Comparison of ENCODE assay signal across 8 mouse cellular contexts in the genomic region with DNA sequence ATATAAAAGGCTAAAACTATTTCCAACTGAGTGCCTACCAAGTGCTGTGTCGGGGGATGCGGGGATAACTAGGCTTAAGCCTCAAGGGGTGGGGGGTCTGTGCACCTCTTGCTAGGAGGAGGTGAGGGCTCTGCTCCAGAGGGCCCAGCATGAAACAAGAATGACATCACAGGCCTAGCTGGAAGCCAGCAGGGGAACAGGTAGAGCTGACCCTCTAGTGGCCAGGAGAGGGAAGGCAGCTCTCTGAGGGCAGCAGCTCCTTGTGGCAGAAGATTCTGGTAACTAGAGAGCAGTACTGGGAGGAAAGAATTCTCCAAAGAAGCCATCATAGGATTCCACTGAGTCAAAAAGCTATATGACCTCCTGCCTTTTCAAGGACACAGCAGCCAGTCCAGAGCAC. TPM values are rescaled to one million over a fixed set of nuclear protein-coding genes. Genes with fewer than 3 reads are reported as not detected.
DNase-seq lines count a peak whose midpoint lies in the region; ATAC-seq and TF ChIP-seq lines count a peak whose summit lies in the region.

No protein-coding gene starts in this region.

- no peak overlapping the region for H3K9ac ChIP-seq in heart, postnatal 0 days (replicated peaks; ENCODE audit: low read depth, low read length)
- H3K9ac ChIP-seq in heart, embryonic 11.5 days (ENCODE audit: low read depth, low read length), result no peak overlapping the region

- H3K4me1 ChIP-seq in heart, postnatal 0 days (ENCODE audit: control insufficient read depth, insufficient read depth), result no peaks in the 10 kb centered on the region
- no peaks in the 10 kb centered on the region for H3K4me1 ChIP-seq in heart, embryonic 11.5 days (ENCODE audit: control insufficient read depth, insufficient read depth, low read length)

- no peak for ATAC-seq in heart, postnatal 0 days (ENCODE audit: insufficient read depth, low read depth)
- no peak for ATAC-seq in heart, embryonic 11.5 days (replicated peaks; ENCODE audit: insufficient number of reproducible peaks, low FRiP score, low TSS enrichment)

- no peak overlapping the region for H3K4me2 ChIP-seq in heart, postnatal 0 days (ENCODE audit: low read depth, low read length)
- H3K4me2 ChIP-seq in heart, embryonic 11.5 days, result no peak overlapping the region

- no peak overlapping the region for H3K4me3 ChIP-seq in heart, postnatal 0 days (ENCODE audit: low read depth, low read length)
- no peak overlapping the region for H3K4me3 ChIP-seq in heart, embryonic 11.5 days (ENCODE audit: low read depth, low read length)

- no peak overlapping the region for H3K27ac ChIP-seq in heart, postnatal 0 days (ENCODE audit: low read depth)
- H3K27ac ChIP-seq in heart, embryonic 11.5 days (ENCODE audit: low read depth, low read length), result no peak overlapping the region

- no peaks in the 10 kb centered on the region for H3K9me3 ChIP-seq in heart, postnatal 0 days (replicated peaks; ENCODE audit: control insufficient read depth, low read length)
- H3K9me3 ChIP-seq in heart, embryonic 11.5 days (replicated peaks; ENCODE audit: control insufficient read depth, low read length), result no peaks in the 10 kb centered on the region

- no peaks in the 10 kb centered on the region for H3K27me3 ChIP-seq in heart, postnatal 0 days (ENCODE audit: control insufficient read depth, insufficient read depth, low read length)
- no peaks in the 10 kb centered on the region for H3K27me3 ChIP-seq in heart, embryonic 11.5 days (ENCODE audit: control insufficient read depth, insufficient read depth, low read length)

- DNase-seq in heart, postnatal 0 days (ENCODE audit: low spot score), result peak; percentile 32
- peak; percentile 29 for DNase-seq in 416B (ENCODE audit: low read depth)
- DNase-seq in R1 (ENCODE audit: low read depth, low spot score), result peak; percentile 83
- peak; percentile 44 for DNase-seq in embryo, embryonic 11 days
- DNase-seq in left cerebral cortex, postnatal 36 days (ENCODE audit: low spot score in 2 of 2), result peak; percentile 30 to 55
- DNase-seq in right cerebral cortex, adult 2 months (ENCODE audit: low spot score in 2 of 2), result peak; percentile 50 to 57
- DNase-seq in layer of hippocampus, adult 8-10 months (ENCODE audit: low spot score in 2 of 2), result no peak

- peak; percentile 74 for TF ChIP-seq CTCF in heart, postnatal 0 days (IDR thresholded peaks at IDR 0.05; ENCODE audit: low read depth)

- peaks cover 14% of the 10 kb centered on the region; the same call in 1 of the 2 replicates for H3K36me3 ChIP-seq in heart, postnatal 0 days (replicated peaks; ENCODE audit: control insufficient read depth, insufficient read depth, low read length)
- H3K36me3 ChIP-seq in heart, embryonic 11.5 days (ENCODE audit: control insufficient read depth, insufficient read depth, low read length), result peaks cover 7% of the 10 kb centered on the region; the same call in 1 of the 2 replicates

- no peak for TF ChIP-seq EP300 in heart, postnatal 0 days (IDR thresholded peaks at IDR 0.05; ENCODE audit: low read depth)

- intact Hi-C loops in left cerebral cortex, postnatal 36 days (cut with DNase I), result no loop called here

- WGBS in heart, postnatal 0 days, result 59% methylated on average over 2 of the region's 2 CpGs
- 50% methylated on average over 2 of the region's 2 CpGs for WGBS in heart, embryonic 11.5 days (ENCODE audit: insufficient replicate concordance)

RNA-seq across cellular contexts. Expression of a gene that starts 10.3 kb away (rescaled TPM):
- 3.9 and 4.9 TPM in 2 replicates for total RNA-seq in heart, postnatal 0 days (2014; rRNA removed; ENCODE audit: low replicate concordance)
- polyA plus RNA-seq in heart, postnatal 0 days (2015; fragmentation: Nextera tagmentation; extraction: Ambion mirVana), result 3.4 and 3.5 TPM in 2 replicates
- 4.4 and 5.2 TPM in 2 replicates for polyA plus RNA-seq in heart, embryonic 11.5 days (2014; fragmentation: Nextera tagmentation; extraction: Ambion mirVana)
- total RNA-seq in left cerebral cortex, postnatal 36 days (2021), result 10 to 100 TPM; 16.3 to 18.8 TPM
- 10 to 100 TPM; 17.9 to 23.4 (median 20.4) TPM for total RNA-seq in layer of hippocampus, adult 8-10 months (2022)

RNA-seq across cellular contexts. Expression of a gene that starts 38.7 kb away (rescaled TPM):
- total RNA-seq in heart, postnatal 0 days (2014; rRNA removed; ENCODE audit: low replicate concordance), result 9.7 and 15.1 TPM in 2 replicates
- 5.4 and 6.5 TPM in 2 replicates for polyA plus RNA-seq in heart, postnatal 0 days (2015; fragmentation: Nextera tagmentation; extraction: Ambion mirVana)
- 3.4 and 4.4 TPM in 2 replicates for polyA plus RNA-seq in heart, embryonic 11.5 days (2014; fragmentation: Nextera tagmentation; extraction: Ambion mirVana)
- total RNA-seq in left cerebral cortex, postnatal 36 days (2021), result 10 to 100 TPM; 11.6 to 12.6 TPM
- total RNA-seq in layer of hippocampus, adult 8-10 months (2022), result 10 to 100 TPM in 3 of 4 experiments, 1 to 10 TPM in 1; 9.8 to 19.8 (median 15.6) TPM

Comparison
In these comparisons a context has a peak if more than half of its experiments do, and no peak if none do; other contexts are left out.
1. DNase-seq: peak in heart, postnatal 0 days (single experiment), 416B (single experiment), R1 (single experiment), embryo, embryonic 11 days (single experiment), left cerebral cortex, postnatal 36 days (2 of 2) and right cerebral cortex, adult 2 months (2 of 2); none in layer of hippocampus, adult 8-10 months (0 of 2).